Mouse (Mus musculus): Measurements from ENCODE around the gene Klhdc8b. TPM values are rescaled to one million over a fixed set of nuclear protein-coding genes. Genes with fewer than 3 reads are reported as not detected.

Klhdc8b gene
- polyA plus RNA-seq, 1 experiment from 2014 or later: 26.8 TPM

Other genes starting within 250 kb of the Klhdc8b start
- gene Dag1, start 197.6 kb downstream of the Klhdc8b start, polyA plus RNA-seq (2014; fragmentation: Nextera tagmentation; extraction: Ambion mirVana): 41.1 and 41.5 TPM in 2 replicates
- 11.3 and 13.9 TPM in 2 replicates for gene Nicn1, start 171.2 kb downstream of the Klhdc8b start, polyA plus RNA-seq (2014; fragmentation: Nextera tagmentation; extraction: Ambion mirVana)
- 16.0 and 16.5 TPM in 2 replicates for gene Amt, start 164.7 kb downstream of the Klhdc8b start, polyA plus RNA-seq (2014; fragmentation: Nextera tagmentation; extraction: Ambion mirVana)
- gene Rhoa, start 155.5 kb downstream of the Klhdc8b start, polyA plus RNA-seq (2014; fragmentation: Nextera tagmentation; extraction: Ambion mirVana): 254 and 264 TPM in 2 replicates
- gene Tcta, start 155.4 kb downstream of the Klhdc8b start, polyA plus RNA-seq (2014; fragmentation: Nextera tagmentation; extraction: Ambion mirVana): 14.9 and 16.1 TPM in 2 replicates
- gene Gpx1, start 122.7 kb downstream of the Klhdc8b start, polyA plus RNA-seq (2014; fragmentation: Nextera tagmentation; extraction: Ambion mirVana): 2,990 and 3,052 TPM in 2 replicates
- gene Usp4, start 113.7 kb downstream of the Klhdc8b start, polyA plus RNA-seq (2014; fragmentation: Nextera tagmentation; extraction: Ambion mirVana): 114 and 122 TPM in 2 replicates
- gene 1700102P08Rik, start 68.8 kb downstream of the Klhdc8b start, polyA plus RNA-seq (2014; fragmentation: Nextera tagmentation; extraction: Ambion mirVana): 0.81 and 1.3 TPM in 2 replicates
- 0.82 and 0.88 TPM in 2 replicates for gene Ccdc36, start 33.1 kb downstream of the Klhdc8b start, polyA plus RNA-seq (2014; fragmentation: Nextera tagmentation; extraction: Ambion mirVana)
- not detected in 2 replicates for gene BC048562, start 25.1 kb downstream of the Klhdc8b start, polyA plus RNA-seq (2014; fragmentation: Nextera tagmentation; extraction: Ambion mirVana)
- gene Ccdc71, start 1.1 kb downstream of the Klhdc8b start, polyA plus RNA-seq (2014; fragmentation: Nextera tagmentation; extraction: Ambion mirVana): 48.6 and 51.1 TPM in 2 replicates
- 14.8 and 18.7 TPM in 2 replicates for gene Lamb2, start 18.2 kb upstream of the Klhdc8b start, polyA plus RNA-seq (2014; fragmentation: Nextera tagmentation; extraction: Ambion mirVana)
- 57.5 and 66.8 TPM in 2 replicates for gene Usp19, start 29.0 kb upstream of the Klhdc8b start, polyA plus RNA-seq (2014; fragmentation: Nextera tagmentation; extraction: Ambion mirVana)
- gene Qars, start 46.1 kb upstream of the Klhdc8b start, polyA plus RNA-seq (2014; fragmentation: Nextera tagmentation; extraction: Ambion mirVana): 120 and 122 TPM in 2 replicates
- 106 and 116 TPM in 2 replicates for gene Qrich1, start 55.2 kb upstream of the Klhdc8b start, polyA plus RNA-seq (2014; fragmentation: Nextera tagmentation; extraction: Ambion mirVana)
- gene Impdh2, start 98.7 kb upstream of the Klhdc8b start, polyA plus RNA-seq (2014; fragmentation: Nextera tagmentation; extraction: Ambion mirVana): 285 and 298 TPM in 2 replicates
- gene Ndufaf3, start 105.9 kb upstream of the Klhdc8b start, polyA plus RNA-seq (2014; fragmentation: Nextera tagmentation; extraction: Ambion mirVana): 45.9 and 46.2 TPM in 2 replicates
- 102 and 106 TPM in 2 replicates for gene Dalrd3, start 108.3 kb upstream of the Klhdc8b start, polyA plus RNA-seq (2014; fragmentation: Nextera tagmentation; extraction: Ambion mirVana)
- 51.8 and 54.0 TPM in 2 replicates for gene Wdr6, start 117.2 kb upstream of the Klhdc8b start, polyA plus RNA-seq (2014; fragmentation: Nextera tagmentation; extraction: Ambion mirVana)
- gene P4htm, start 136.1 kb upstream of the Klhdc8b start, polyA plus RNA-seq (2014; fragmentation: Nextera tagmentation; extraction: Ambion mirVana): 2.1 and 2.5 TPM in 2 replicates
- 47.7 and 54.2 TPM in 2 replicates for gene Arih2, start 187.8 kb upstream of the Klhdc8b start, polyA plus RNA-seq (2014; fragmentation: Nextera tagmentation; extraction: Ambion mirVana)
- gene Slc25a20, start 200.5 kb upstream of the Klhdc8b start, polyA plus RNA-seq (2014; fragmentation: Nextera tagmentation; extraction: Ambion mirVana): 25.0 and 30.0 TPM in 2 replicates
- gene Prkar2a, start 227.7 kb upstream of the Klhdc8b start, polyA plus RNA-seq (2014; fragmentation: Nextera tagmentation; extraction: Ambion mirVana): 23.8 and 26.2 TPM in 2 replicates